In genomic region chr11:24161458-24161857, GRCm38 (mm10) we compare ENCODE assay signal across 9 mouse cellular contexts.
"Had no signal": no experiment of that assay in that cellular context is flagged by ENCODE, and none has a peak within 500 bp of the region (broad histone marks: within the 10 kb centered on the region; RNA-seq: fewer than 3 reads in every experiment).

No protein-coding gene starts in this region.

- H3K27ac ChIP-seq: kidney, embryonic 15.5 days; limb, embryonic 10.5 days; liver, embryonic 15.5 days; midbrain, embryonic 13.5 days; stomach, embryonic 15.5 days had no signal

- H3K4me2 ChIP-seq: kidney, embryonic 15.5 days; liver, embryonic 11.5 days; liver, embryonic 15.5 days; midbrain, embryonic 13.5 days; stomach, embryonic 15.5 days had no signal

- DNase-seq: kidney, postnatal 25 days; thymus, adult 2 months; thymus, postnatal 25 days had no signal

- H3K9ac ChIP-seq: kidney, embryonic 15.5 days; liver, embryonic 15.5 days; midbrain, embryonic 13.5 days; stomach, embryonic 15.5 days had no signal

- H3K27me3 ChIP-seq: kidney, embryonic 15.5 days; liver, embryonic 15.5 days; midbrain, embryonic 13.5 days; stomach, embryonic 15.5 days had no signal

- H3K9me3 ChIP-seq: kidney, embryonic 15.5 days; limb, embryonic 10.5 days; liver, embryonic 15.5 days; midbrain, embryonic 13.5 days; stomach, embryonic 15.5 days had no signal

- H3K36me3 ChIP-seq: kidney, embryonic 15.5 days had no signal

- H3K4me3 ChIP-seq: kidney, embryonic 15.5 days; limb, embryonic 10.5 days; liver, embryonic 15.5 days; midbrain, embryonic 13.5 days; stomach, embryonic 15.5 days had no signal

- H3K4me1 ChIP-seq: kidney, embryonic 15.5 days; stomach, embryonic 15.5 days had no signal
